Mouse (Mus musculus) midbrain, embryonic 15.5 days (tissue): ENCODE results near the gene Sar1a. TPM values are rescaled to one million over a fixed set of nuclear protein-coding genes. Genes with fewer than 3 reads are reported as not detected.

Source experiments
- ATAC-seq: fragments of 200-750 bp; cut with Nextera tagmentation; replicated peaks from 2 replicates; pipeline ENCODE4 v1.8.0; 2017; ENCODE audit warnings: moderate TSS enrichment
- H3K27ac ChIP-seq: fragments of 300-500 bp; sonication (generic); 2 replicates; pipeline ENCODE4 v1.5.1; 2015; ENCODE audit warnings: mild to moderate bottlenecking, inconsistent platforms
- H3K27me3 ChIP-seq: fragments of 300-500 bp; sonication (generic); replicated peaks from 2 replicates; pipeline ENCODE4 v1.6.1; 2015; ENCODE audit warnings: inconsistent platforms
- H3K36me3 ChIP-seq: fragments of 300-500 bp; sonication (generic); replicated peaks from 2 replicates; pipeline ENCODE4 v1.6.1; 2015; ENCODE audit warnings: inconsistent platforms
- H3K4me1 ChIP-seq: fragments of 300-500 bp; sonication (generic); 2 replicates; pipeline ENCODE4 v1.6.1; 2015; ENCODE audit warnings: inconsistent platforms
- H3K4me2 ChIP-seq: fragments of 300-500 bp; sonication (generic); 2 replicates; pipeline ENCODE4 v1.6.1; 2015; ENCODE audit warnings: inconsistent platforms, mild to moderate bottlenecking, moderate library complexity
- H3K4me3 ChIP-seq: fragments of 300-500 bp; sonication (generic); 2 replicates; pipeline ENCODE4 v1.5.1; 2015; ENCODE audit warnings: mild to moderate bottlenecking, inconsistent platforms
- H3K9ac ChIP-seq: fragments of 300-500 bp; sonication (generic); 2 replicates; pipeline ENCODE4 v1.6.1; 2015; ENCODE audit warnings: mild to moderate bottlenecking, inconsistent platforms
- H3K9me3 ChIP-seq: fragments of 300-500 bp; sonication (generic); 2 replicates; pipeline ENCODE4 v1.6.1; 2016; ENCODE audit warnings: inconsistent platforms
- WGBS: fragments of 180-500 bp; shearing (Covaris S2); methylation state at CpG from one replicate; pipeline ENCODE4 v1.1.7; 2015; ENCODE audit warnings: mixed read lengths; 5-methylcytosine and 5-hydroxymethylcytosine counted together
- polyA plus RNA-seq: library from polyadenylated mRNA; unstranded; fragments of >200 nt; fragmentation: Nextera tagmentation; extraction: Ambion mirVana; gene quantifications from 2 replicates; pipeline ENCODE4 v1.2.1, GENCODE M21; 2015

Gene Sar1a
- polyA plus RNA-seq, result 199 and 206 TPM in 2 replicates

DNA sequence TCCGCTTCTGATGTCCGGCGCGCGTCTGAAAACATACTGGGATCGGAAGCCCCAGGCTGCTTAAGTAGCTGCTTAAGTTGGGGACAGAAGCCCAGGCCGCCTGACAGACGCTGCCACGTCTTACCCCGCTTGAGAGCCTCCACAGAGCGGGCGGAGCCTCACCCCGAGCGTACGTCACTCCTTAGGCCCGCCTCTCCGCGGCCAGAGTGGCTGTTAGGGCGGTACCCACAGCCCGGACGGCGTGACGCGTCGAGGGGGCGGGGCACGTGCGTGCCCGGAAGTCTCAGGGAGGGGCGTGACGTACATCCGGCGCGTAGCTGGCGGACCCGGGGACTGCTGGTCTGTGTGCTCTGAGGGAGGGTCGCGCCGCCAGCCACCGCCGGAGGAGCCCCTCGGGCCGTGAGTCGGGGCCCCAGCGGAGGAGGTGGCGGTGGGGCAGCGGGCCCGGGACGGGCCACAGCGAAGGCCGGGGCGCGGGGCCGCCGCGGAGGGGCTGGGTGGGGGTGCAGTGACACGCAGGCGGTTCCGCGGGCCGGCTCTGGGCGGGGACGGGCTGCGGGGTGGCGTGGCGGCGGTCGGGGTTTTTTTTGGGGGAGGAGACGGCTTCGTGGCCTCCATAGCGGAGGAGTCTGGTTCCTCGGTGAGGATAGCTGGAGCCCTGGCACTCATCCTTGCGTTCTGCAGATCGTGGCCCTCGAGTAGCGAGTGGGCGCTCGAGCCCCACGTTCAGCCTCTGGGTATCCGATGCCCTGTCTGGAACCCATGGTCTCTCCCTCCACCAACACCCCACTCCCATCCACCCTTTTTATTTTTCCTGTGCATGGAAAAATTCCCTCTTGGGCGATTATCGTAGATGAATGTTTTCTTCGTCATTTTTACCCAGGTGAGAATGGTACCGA is at the start of gene Sar1a:
Sar1a (plus strand) TSS at position 285 of the 899 bp plus-strand sequence.
- Histone ChIP-seq H3K4me1 (peaks cover 24% of the 10 kb centered on the region), H3K27me3 (no peaks in the 10 kb centered on the region), H3K4me3 (peak within 1 kb of the TSS; percentile 97), H3K36me3 (peaks cover 6% of the 10 kb centered on the region; the same call in 1 of the 2 replicates), H3K27ac (peak within 1 kb of the TSS; percentile 82), H3K9me3 (no peaks in the 10 kb centered on the region), H3K4me2 (peak within 1 kb of the TSS; percentile 75), H3K9ac (peak within 1 kb of the TSS; percentile 94)
- peak; percentile 100 for ATAC-seq
- WGBS, result under 1% methylated on average over 75 of the region's 84 CpGs

GRCm38 (mm10) chr10:61632445-61632844 is 47.7 kb upstream of the Sar1a start:
- WGBS, result 87% methylated on average over 10 of the region's 10 CpGs
- Histone ChIP-seq H3K9me3 (no peaks in the 10 kb centered on the region), H3K27ac (no peak overlapping the region), H3K4me3 (no peak overlapping the region), H3K27me3 (no peaks in the 10 kb centered on the region), H3K4me1 (no peaks in the 10 kb centered on the region), H3K4me2 (no peak overlapping the region), H3K36me3 (no peaks in the 10 kb centered on the region), H3K9ac (no peak overlapping the region)
- ATAC-seq, result no peak

DNA sequence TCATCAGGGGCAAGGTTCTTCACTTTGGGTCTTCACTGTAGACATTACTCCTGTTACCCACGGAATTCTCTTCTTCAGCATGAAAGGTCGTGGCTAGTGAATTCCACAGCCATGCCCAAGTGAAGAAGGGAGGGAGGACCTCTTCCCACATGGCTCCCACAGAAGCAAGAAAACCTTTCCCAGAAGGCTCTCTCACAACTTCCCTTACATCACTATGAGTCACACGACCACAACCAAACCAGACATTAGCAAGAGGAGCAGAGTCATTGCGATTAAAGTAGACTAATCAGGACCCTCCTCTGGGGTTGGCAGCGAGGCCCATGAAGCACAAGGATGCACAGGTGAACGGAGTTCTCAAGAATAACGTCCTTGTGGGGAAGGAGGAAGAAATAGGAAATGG is 43.0 kb upstream of the Sar1a start:
- 84% methylated on average over 7 of the region's 7 CpGs for WGBS
- ATAC-seq, result no peak
- Histone ChIP-seq H3K4me3 (no peak overlapping the region), H3K9ac (no peak overlapping the region), H3K4me1 (no peaks in the 10 kb centered on the region), H3K27me3 (no peaks in the 10 kb centered on the region), H3K4me2 (no peak overlapping the region), H3K36me3 (no peaks in the 10 kb centered on the region), H3K9me3 (no peaks in the 10 kb centered on the region), H3K27ac (no peak overlapping the region)

GRCm38 (mm10) chr10:61640363-61640762 is 39.7 kb upstream of the Sar1a start:
- Histone ChIP-seq H3K9ac (no peak overlapping the region), H3K4me2 (no peak overlapping the region), H3K4me1 (no peaks in the 10 kb centered on the region), H3K27ac (no peak overlapping the region), H3K9me3 (no peaks in the 10 kb centered on the region), H3K36me3 (no peaks in the 10 kb centered on the region), H3K27me3 (no peaks in the 10 kb centered on the region), H3K4me3 (no peak overlapping the region)
- no peak for ATAC-seq
- 76% methylated on average over 4 of the region's 4 CpGs for WGBS

GRCm38 (mm10) chr10:61646557-61646956 is 33.5 kb upstream of the Sar1a start:
- no peaks in the 10 kb centered on the region for H3K27me3 ChIP-seq
- no peak overlapping the region for H3K4me3 ChIP-seq
- WGBS, result 76% methylated on average over 7 of the region's 7 CpGs
- H3K9ac ChIP-seq, result no peak overlapping the region
- H3K36me3 ChIP-seq, result no peaks in the 10 kb centered on the region
- no peak overlapping the region for H3K4me2 ChIP-seq
- H3K9me3 ChIP-seq, result no peaks in the 10 kb centered on the region
- peaks cover 21% of the 10 kb centered on the region for H3K4me1 ChIP-seq
- no peak overlapping the region for H3K27ac ChIP-seq
- ATAC-seq, result no peak

GRCm38 (mm10) chr10:61647790-61648736 is 32.0 kb upstream of the Sar1a start, which contains the start of gene Ppa1:
Gene Ppa1 (plus strand): TSS chr10:61648552.
- Histone ChIP-seq H3K4me3 (peak within 1 kb of the TSS; percentile 86), H3K4me2 (peak within 1 kb of the TSS; percentile 88), H3K9ac (peak within 1 kb of the TSS; percentile 84), H3K36me3 (no peaks in the 10 kb centered on the region), H3K27ac (peak within 1 kb of the TSS; percentile 86), H3K9me3 (no peaks in the 10 kb centered on the region), H3K4me1 (peaks cover 21% of the 10 kb centered on the region), H3K27me3 (no peaks in the 10 kb centered on the region)
- WGBS, result 2% methylated on average over 50 of the region's 50 CpGs
- peak; percentile 98 for ATAC-seq

GRCm38 (mm10) chr10:61648737-61649645 is 31.1 kb upstream of the Sar1a start:
- Histone ChIP-seq H3K4me2 (peak overlapping the region; percentile 88), H3K27ac (peak overlapping the region; percentile 86), H3K9ac (peak overlapping the region; percentile 84), H3K36me3 (no peaks in the 10 kb centered on the region), H3K4me3 (peak overlapping the region; percentile 86), H3K9me3 (no peaks in the 10 kb centered on the region), H3K4me1 (peaks cover 21% of the 10 kb centered on the region), H3K27me3 (no peaks in the 10 kb centered on the region)
- WGBS, result 2% methylated on average over 49 of the region's 49 CpGs
- ATAC-seq, result peak; percentile 71

GRCm38 (mm10) chr10:61654105-61654504 is 26.0 kb upstream of the Sar1a start:
- 92% methylated on average over 4 of the region's 4 CpGs for WGBS
- Histone ChIP-seq H3K4me2 (no peak overlapping the region), H3K4me1 (peaks cover 15% of the 10 kb centered on the region), H3K27ac (no peak overlapping the region), H3K9me3 (no peaks in the 10 kb centered on the region), H3K4me3 (no peak overlapping the region), H3K27me3 (no peaks in the 10 kb centered on the region), H3K9ac (no peak overlapping the region), H3K36me3 (no peaks in the 10 kb centered on the region)
- ATAC-seq, result no peak

GRCm38 (mm10) chr10:61654691-61655090 is 25.4 kb upstream of the Sar1a start:
- H3K36me3 ChIP-seq, result no peaks in the 10 kb centered on the region
- H3K9ac ChIP-seq, result no peak overlapping the region
- H3K27me3 ChIP-seq, result no peaks in the 10 kb centered on the region
- no peak overlapping the region for H3K4me3 ChIP-seq
- H3K9me3 ChIP-seq, result no peaks in the 10 kb centered on the region
- no peak overlapping the region for H3K27ac ChIP-seq
- WGBS, result 91% methylated on average over 7 of the region's 7 CpGs
- no peak for ATAC-seq
- peaks cover 9% of the 10 kb centered on the region; the same call in 1 of the 2 replicates for H3K4me1 ChIP-seq
- no peak overlapping the region for H3K4me2 ChIP-seq

GRCm38 (mm10) chr10:61655188-61655587 is 24.9 kb upstream of the Sar1a start:
- no peaks in the 10 kb centered on the region for H3K27me3 ChIP-seq
- WGBS, result 94% methylated on average over 3 of the region's 3 CpGs
- H3K36me3 ChIP-seq, result no peaks in the 10 kb centered on the region
- no peak for ATAC-seq
- H3K9me3 ChIP-seq, result no peaks in the 10 kb centered on the region
- H3K4me2 ChIP-seq, result no peak overlapping the region
- no peak overlapping the region for H3K27ac ChIP-seq
- no peak overlapping the region for H3K9ac ChIP-seq
- H3K4me1 ChIP-seq, result peaks cover 6% of the 10 kb centered on the region; the same call in 1 of the 2 replicates
- H3K4me3 ChIP-seq, result no peak overlapping the region
